Mouse (Mus musculus) erythroblast, embryonic 14.5 days (primary cell): Measurements from ENCODE around the gene Igsf11.

Experiments used
- GATA1 ChIP-seq: IDR thresholded peaks from 2 replicates; pipeline ENCODE4 v1.6.1; 2012; ENCODE audit warnings: low read length, inconsistent platforms, mixed read lengths
- TAL1 ChIP-seq: IDR thresholded peaks from 3 replicates; pipeline ENCODE4 v1.6.1; 2012; ENCODE audit warnings: low read length, inconsistent platforms, mixed read lengths

DNA sequence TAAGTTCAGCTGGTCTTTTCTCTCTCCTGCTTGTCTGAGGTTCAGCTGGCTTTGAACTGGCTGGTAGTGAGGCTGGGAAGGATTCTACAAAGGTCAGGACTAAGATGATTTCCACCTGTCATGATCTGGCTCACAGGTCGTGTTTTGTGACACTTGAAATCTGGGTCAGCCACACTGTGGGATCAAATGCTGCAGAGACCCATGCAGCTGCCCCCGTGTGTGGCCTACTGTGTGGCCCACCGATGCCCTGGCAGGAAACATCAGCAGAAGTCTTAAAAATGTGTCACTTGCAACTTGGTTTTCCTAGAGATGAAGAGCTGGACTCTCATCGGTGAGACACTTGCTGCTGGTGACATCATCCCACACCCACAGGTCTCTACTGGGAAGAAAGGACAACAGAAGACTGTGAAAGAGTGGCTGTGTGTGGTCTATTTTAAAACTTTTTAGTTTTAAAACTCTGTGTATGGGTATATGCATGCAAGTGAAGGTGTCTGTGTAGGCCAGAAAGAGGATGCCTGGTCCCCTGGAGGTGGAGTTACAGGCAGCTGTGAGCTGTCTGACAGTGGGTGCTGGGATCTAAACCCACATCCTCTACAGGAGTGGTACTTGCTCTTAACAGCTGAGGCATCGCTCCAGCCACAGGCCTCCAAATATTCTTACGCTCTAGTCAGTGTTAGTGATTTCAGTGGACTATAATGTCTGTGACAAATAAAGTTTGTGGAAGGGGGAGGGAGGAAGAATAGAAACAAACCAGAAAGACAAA is 106.2 kb downstream of the Igsf11 start:
- TF ChIP-seq GATA1 (no peak), TAL1 (no peak)
